Mouse (Mus musculus): ENCODE data around the gene Dock3.

- TF ChIP-seq EP300 (IDR thresholded peaks at IDR 0.05; ENCODE audit: insufficient read depth, low read depth, low read length) = no peak
- TF ChIP-seq POLR2A (IDR thresholded peaks at IDR 0.05; ENCODE audit: insufficient read depth, low read depth, low read length) = no peak
- TF ChIP-seq CTCF (IDR thresholded peaks at IDR 0.05) = no peak
Measured at GRCm38 (mm10) chr9:106903099-106903790, 328.5 kb downstream of the Dock3 start.

All from heart, adult 2 months (tissue).